Mouse (Mus musculus): ENCODE data around the gene Plaur.
"Not testable (repeated sequence)": the region's sequence is repeated elsewhere in the genome, so short reads cannot be mapped to it uniquely, and the experiment has no call there.

The Plaur gene

GRCm38 (mm10) chr7:24478911-24479310, 16.6 kb downstream of the Plaur start:
- DNase-seq (ENCODE audit: low spot score), result no peak

- no peak for DNase-seq (ENCODE audit: low spot score)
Observed at GRCm38 (mm10) chr7:24479685-24480084, 17.4 kb downstream of the Plaur start.

- no peak for DNase-seq (ENCODE audit: low spot score)
Observed at GRCm38 (mm10) chr7:24480121-24480941, 18.0 kb downstream of the Plaur start.

- DNase-seq (ENCODE audit: low spot score), result no peak
Observed at GRCm38 (mm10) chr7:24480986-24481473, 18.7 kb downstream of the Plaur start.

- DNase-seq (ENCODE audit: low spot score), result peak; percentile 91
Observed at GRCm38 (mm10) chr7:24481474-24482207, 19.4 kb downstream of the Plaur start, which contains the start of gene Cadm4. Gene Cadm4, plus strand, starts transcription at chr7:24482023.

- DNase-seq (ENCODE audit: low spot score), result peak; percentile 19
Observed at GRCm38 (mm10) chr7:24482208-24483020, 20.1 kb downstream of the Plaur start.

GRCm38 (mm10) chr7:24483291-24483690, 21.0 kb downstream of the Plaur start:
- DNase-seq (ENCODE audit: low spot score), result not testable (repeated sequence)

- no peak for DNase-seq (ENCODE audit: low spot score)
Observed at GRCm38 (mm10) chr7:24485481-24485880, 23.2 kb downstream of the Plaur start.

- peak; percentile 30 for DNase-seq (ENCODE audit: low spot score)
Observed at GRCm38 (mm10) chr7:24486654-24487130, 24.4 kb downstream of the Plaur start.

- DNase-seq (ENCODE audit: low spot score), result no peak
Observed at GRCm38 (mm10) chr7:24487403-24487802, 25.1 kb downstream of the Plaur start.

- no peak for DNase-seq (ENCODE audit: low spot score)
Observed at GRCm38 (mm10) chr7:24488303-24488702, 26.0 kb downstream of the Plaur start.

GRCm38 (mm10) chr7:24499856-24500577, 37.7 kb downstream of the Plaur start:
- DNase-seq (ENCODE audit: low spot score), result peak; percentile 68

- DNase-seq (ENCODE audit: low spot score), result peak; percentile 51
Observed at GRCm38 (mm10) chr7:24500929-24501328, 38.6 kb downstream of the Plaur start.

GRCm38 (mm10) chr7:24501492-24501891, 39.2 kb downstream of the Plaur start:
- DNase-seq (ENCODE audit: low spot score), result no peak

- no peak for DNase-seq (ENCODE audit: low spot score)
Observed at GRCm38 (mm10) chr7:24504004-24504403, 41.7 kb downstream of the Plaur start.

GRCm38 (mm10) chr7:24504868-24505267, 42.6 kb downstream of the Plaur start:
- peak; percentile 56 for DNase-seq (ENCODE audit: low spot score)

- peak; percentile 24 for DNase-seq (ENCODE audit: low spot score)
Observed at GRCm38 (mm10) chr7:24505447-24506064, 43.3 kb downstream of the Plaur start.

GRCm38 (mm10) chr7:24506065-24506459, 43.8 kb downstream of the Plaur start:
- peak; percentile 20 for DNase-seq (ENCODE audit: low spot score)

- DNase-seq (ENCODE audit: low spot score), result no peak
Observed at GRCm38 (mm10) chr7:24506476-24506837, 44.2 kb downstream of the Plaur start.

GRCm38 (mm10) chr7:24506838-24507725, 44.8 kb downstream of the Plaur start, which contains the start of gene Zfp428:
Gene Zfp428, plus strand, starts transcription at chr7:24507006.
- peak; percentile 96 for DNase-seq (ENCODE audit: low spot score)
